Mouse (Mus musculus): ENCODE measurements around the gene Cmklr1.

GRCm38 (mm10) chr5:113679509-113679908, 29.3 kb upstream of the Cmklr1 start:
- TF ChIP-seq CTCF (IDR thresholded peaks at IDR 0.05) (no peak), EP300 (IDR thresholded peaks at IDR 0.05) (no peak)
